Mouse (Mus musculus) heart, embryonic 15.5 days (tissue): ENCODE measurements around the gene Daam1. TPM values are rescaled to one million over a fixed set of nuclear protein-coding genes. Genes with fewer than 3 reads are reported as not detected.
"Not testable (repeated sequence)": the region's sequence is repeated elsewhere in the genome, so short reads cannot be mapped to it uniquely, and the experiment has no call there.

Experiments used
- ATAC-seq: fragments of 200-750 bp; cut with Nextera tagmentation; replicated peaks from 2 replicates; pipeline ENCODE4 v1.8.0; 2017; ENCODE audit warnings: low read depth, moderate TSS enrichment; ENCODE audit not compliant: insufficient number of reproducible peaks, insufficient read depth, low FRiP score
- H3K27ac ChIP-seq: fragments of 300-500 bp; sonication (generic); 2 replicates; pipeline ENCODE4 v1.5.1; 2015; ENCODE audit warnings: mild to moderate bottlenecking, inconsistent platforms
- H3K27me3 ChIP-seq: fragments of 300-500 bp; sonication (generic); 2 replicates; pipeline ENCODE4 v1.6.1; 2015; ENCODE audit warnings: inconsistent platforms
- H3K36me3 ChIP-seq: fragments of 300-500 bp; sonication (generic); 2 replicates; pipeline ENCODE4 v1.6.1; 2015; ENCODE audit warnings: mild to moderate bottlenecking, inconsistent platforms
- H3K4me1 ChIP-seq: fragments of 300-500 bp; sonication (generic); replicated peaks from 2 replicates; pipeline ENCODE4 v1.6.1; 2015; ENCODE audit warnings: inconsistent platforms
- H3K4me2 ChIP-seq: fragments of 300-500 bp; sonication (generic); 2 replicates; pipeline ENCODE4 v1.6.1; 2015; ENCODE audit warnings: inconsistent platforms, mild to moderate bottlenecking, moderate library complexity
- H3K4me3 ChIP-seq: fragments of 300-500 bp; sonication (generic); 2 replicates; pipeline ENCODE4 v1.5.1; 2015; ENCODE audit warnings: mild to moderate bottlenecking, inconsistent platforms
- H3K9ac ChIP-seq: fragments of 300-500 bp; sonication (generic); 2 replicates; pipeline ENCODE4 v1.6.1; 2015; ENCODE audit warnings: mild to moderate bottlenecking, inconsistent platforms
- H3K9me3 ChIP-seq: fragments of 300-500 bp; sonication (generic); replicated peaks from 2 replicates; pipeline ENCODE4 v1.6.1; 2016; ENCODE audit warnings: inconsistent platforms
- WGBS: fragments of 180-500 bp; shearing (Covaris S2); methylation state at CpG from one replicate; pipeline ENCODE4 v1.1.7; 2015; ENCODE audit warnings: mixed read lengths; 5-methylcytosine and 5-hydroxymethylcytosine counted together
- polyA plus RNA-seq: library from polyadenylated mRNA; unstranded; fragments of >200 nt; fragmentation: Nextera tagmentation; extraction: Ambion mirVana; gene quantifications from 2 replicates; pipeline ENCODE4 v1.2.1, GENCODE M21; 2015

Daam1 gene
- polyA plus RNA-seq, 1 experiment from 2014 or later: 20.9 TPM

DNA sequence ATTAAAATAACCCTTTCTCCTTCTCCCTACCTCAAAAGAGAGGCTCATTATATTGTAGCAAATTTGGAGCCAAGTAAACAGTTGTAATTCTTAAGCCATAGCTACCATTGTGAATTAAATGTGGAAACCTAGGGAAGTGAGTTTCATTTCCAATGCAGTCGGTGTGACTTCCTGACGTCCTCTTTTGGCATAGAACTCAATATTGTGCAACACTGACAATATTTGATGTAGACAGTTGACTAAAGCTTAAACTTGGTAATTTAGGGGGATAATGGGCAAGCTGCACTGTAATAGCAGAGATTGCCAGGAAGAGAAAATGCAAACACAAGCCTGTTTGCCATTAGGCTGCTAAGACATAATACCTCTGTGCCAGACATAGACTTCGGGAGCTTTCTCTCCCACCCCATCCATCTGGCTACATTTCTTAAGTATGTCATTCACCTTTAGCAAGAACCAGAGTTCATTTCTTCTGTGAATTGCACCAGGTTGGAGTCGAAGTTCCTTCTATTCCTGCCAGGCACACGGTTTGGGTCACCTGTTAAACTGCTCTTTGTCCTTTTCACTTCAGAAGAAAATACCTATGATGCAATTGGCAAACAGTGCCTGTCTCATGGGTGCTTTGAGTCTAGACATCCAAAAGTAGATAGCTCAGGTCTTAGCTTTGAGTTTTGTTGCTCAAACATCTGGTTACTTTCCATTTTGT, 5.2 kb downstream of the Daam1 start:
- Histone ChIP-seq H3K36me3 (no peaks in the 10 kb centered on the region), H3K9ac (no peak overlapping the region), H3K27me3 (no peaks in the 10 kb centered on the region), H3K4me2 (no peak overlapping the region), H3K4me3 (no peak overlapping the region), H3K4me1 (peaks cover 82% of the 10 kb centered on the region), H3K9me3 (no peaks in the 10 kb centered on the region), H3K27ac (no peak overlapping the region)
- WGBS: 65% methylated on average over 5 of the region's 5 CpGs
- no peak for ATAC-seq

GRCm38 (mm10) chr12:71836776-71837175, 5.9 kb downstream of the Daam1 start:
- H3K27me3 ChIP-seq: no peaks in the 10 kb centered on the region
- H3K4me2 ChIP-seq: no peak overlapping the region
- H3K4me3 ChIP-seq: no peak overlapping the region
- H3K36me3 ChIP-seq: no peaks in the 10 kb centered on the region
- peaks cover 88% of the 10 kb centered on the region for H3K4me1 ChIP-seq
- H3K9me3 ChIP-seq: no peaks in the 10 kb centered on the region
- no peak for ATAC-seq
- H3K9ac ChIP-seq: 0 out of 2 replicates have a peak overlapping the region, but pooled peaks have one; percentile 4
- peak overlapping the region; percentile 52 for H3K27ac ChIP-seq
- 79% methylated on average over 6 of the region's 6 CpGs for WGBS

- H3K9ac ChIP-seq: peak overlapping the region; percentile 4; the same call in 1 of the 2 replicates
- ATAC-seq: no peak
- H3K36me3 ChIP-seq: no peaks in the 10 kb centered on the region
- no peaks in the 10 kb centered on the region for H3K9me3 ChIP-seq
- no peaks in the 10 kb centered on the region for H3K27me3 ChIP-seq
- peaks cover 93% of the 10 kb centered on the region for H3K4me1 ChIP-seq
- WGBS: 64% methylated on average over 5 of the region's 5 CpGs
- H3K4me3 ChIP-seq: no peak overlapping the region
- no peak overlapping the region for H3K4me2 ChIP-seq
- H3K27ac ChIP-seq: peak overlapping the region; percentile 52
Observed at GRCm38 (mm10) chr12:71837576-71837975, 6.7 kb downstream of the Daam1 start.

GRCm38 (mm10) chr12:71838230-71838629, 7.4 kb downstream of the Daam1 start:
- peak; percentile 66 for ATAC-seq
- Histone ChIP-seq H3K4me2 (no peak overlapping the region), H3K27ac (peak overlapping the region; percentile 52), H3K9me3 (no peaks in the 10 kb centered on the region), H3K27me3 (no peaks in the 10 kb centered on the region), H3K36me3 (no peaks in the 10 kb centered on the region), H3K4me1 (peaks cover 94% of the 10 kb centered on the region), H3K4me3 (no peak overlapping the region), H3K9ac (peak overlapping the region; percentile 4; the same call in 1 of the 2 replicates)
- WGBS: 51% methylated on average over 2 of the region's 2 CpGs

DNA sequence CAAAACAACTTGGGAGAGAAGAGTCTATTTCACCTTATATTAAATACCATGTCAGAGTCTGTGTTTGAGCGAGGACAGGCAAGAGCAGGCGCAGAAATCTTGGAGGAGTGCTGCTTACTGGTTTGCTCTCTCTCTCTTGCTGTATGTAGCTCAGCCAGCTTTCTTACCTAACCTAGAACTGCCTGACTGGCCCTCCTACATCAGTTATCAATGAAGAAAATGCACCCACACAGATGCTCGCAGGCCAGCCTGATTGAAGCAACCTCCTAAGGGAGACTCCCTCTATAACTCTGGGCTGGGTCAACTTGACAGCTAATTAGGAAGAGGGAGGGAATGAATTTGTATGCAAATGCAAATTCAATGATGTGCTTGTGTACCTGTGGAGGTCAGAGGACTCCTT, 8.8 kb downstream of the Daam1 start:
- Histone ChIP-seq H3K4me2 (no peak overlapping the region), H3K9me3 (no peaks in the 10 kb centered on the region), H3K27ac (no peak overlapping the region), H3K36me3 (no peaks in the 10 kb centered on the region), H3K4me3 (no peak overlapping the region), H3K9ac (no peak overlapping the region), H3K27me3 (no peaks in the 10 kb centered on the region), H3K4me1 (peaks cover 87% of the 10 kb centered on the region)
- WGBS: 63% methylated on average over 3 of the region's 3 CpGs
- no peak for ATAC-seq

- H3K27ac ChIP-seq: peak overlapping the region; percentile 2; the same call in 1 of the 2 replicates
- H3K4me2 ChIP-seq: no peak overlapping the region
- WGBS: 42% methylated on average over 6 of the region's 6 CpGs
- no peak overlapping the region for H3K4me3 ChIP-seq
- peaks cover 78% of the 10 kb centered on the region for H3K4me1 ChIP-seq
- H3K9me3 ChIP-seq: no peaks in the 10 kb centered on the region
- ATAC-seq: no peak
- H3K9ac ChIP-seq: no peak overlapping the region
- H3K27me3 ChIP-seq: no peaks in the 10 kb centered on the region
- no peaks in the 10 kb centered on the region for H3K36me3 ChIP-seq
Observed at GRCm38 (mm10) chr12:71840430-71841186, 9.7 kb downstream of the Daam1 start.

- peaks cover 66% of the 10 kb centered on the region for H3K4me1 ChIP-seq
- no peaks in the 10 kb centered on the region for H3K27me3 ChIP-seq
- no peak overlapping the region for H3K9ac ChIP-seq
- H3K4me3 ChIP-seq: no peak overlapping the region
- H3K27ac ChIP-seq: peak overlapping the region; percentile 67
- WGBS: 17% methylated on average over 3 of the region's 3 CpGs
- no peaks in the 10 kb centered on the region for H3K9me3 ChIP-seq
- ATAC-seq: no peak
- no peaks in the 10 kb centered on the region for H3K36me3 ChIP-seq
- H3K4me2 ChIP-seq: no peak overlapping the region
Observed at GRCm38 (mm10) chr12:71842006-71842405, 11.1 kb downstream of the Daam1 start.

DNA sequence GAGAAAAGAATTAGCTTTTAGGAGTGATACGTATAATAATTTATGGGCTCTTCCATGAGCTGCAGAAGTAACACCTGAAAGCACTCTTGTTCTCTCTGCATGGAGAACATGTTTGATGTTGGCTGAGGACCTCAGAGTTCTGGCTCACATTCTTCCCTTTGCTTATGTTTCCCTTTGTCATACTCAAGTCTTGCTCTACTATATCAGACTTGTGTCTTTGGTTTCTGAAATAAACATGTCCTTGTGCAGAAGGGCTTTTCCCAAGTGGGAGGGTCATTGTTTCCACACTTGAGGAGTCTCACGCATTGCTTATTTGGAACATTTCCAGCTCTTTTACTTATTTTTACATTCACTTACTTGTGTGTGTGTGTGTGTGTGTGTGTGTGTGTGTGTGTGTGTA, 11.7 kb downstream of the Daam1 start:
- H3K4me3 ChIP-seq: no peak overlapping the region
- peak overlapping the region; percentile 67; the same call in 1 of the 2 replicates for H3K27ac ChIP-seq
- H3K36me3 ChIP-seq: no peaks in the 10 kb centered on the region
- WGBS: 67% methylated on average over 2 of the region's 2 CpGs
- H3K9ac ChIP-seq: no peak overlapping the region
- peaks cover 63% of the 10 kb centered on the region for H3K4me1 ChIP-seq
- H3K27me3 ChIP-seq: no peaks in the 10 kb centered on the region
- ATAC-seq: no peak
- no peak overlapping the region for H3K4me2 ChIP-seq
- H3K9me3 ChIP-seq: no peaks in the 10 kb centered on the region

GRCm38 (mm10) chr12:71845486-71845885, 14.6 kb downstream of the Daam1 start:
- Histone ChIP-seq H3K4me3 (no peak overlapping the region), H3K9ac (no peak overlapping the region), H3K4me1 (peaks cover 60% of the 10 kb centered on the region), H3K27me3 (no peaks in the 10 kb centered on the region), H3K4me2 (no peak overlapping the region), H3K27ac (no peak overlapping the region), H3K9me3 (no peaks in the 10 kb centered on the region), H3K36me3 (no peaks in the 10 kb centered on the region)
- whole genome bisulfite sequencing: 90% methylated on average over 5 of the region's 5 CpGs
- ATAC-seq: no peak

- not testable (repeated sequence) for H3K36me3 ChIP-seq, H3K4me2 ChIP-seq, H3K9me3 ChIP-seq, H3K27me3 ChIP-seq, H3K27ac ChIP-seq, ATAC-seq, H3K9ac ChIP-seq, H3K4me3 ChIP-seq
- H3K4me1 ChIP-seq: peaks cover 56% of the 10 kb centered on the region
- 91% methylated on average over 4 of the region's 4 CpGs for WGBS
Observed at GRCm38 (mm10) chr12:71846416-71846815, 15.5 kb downstream of the Daam1 start.

GRCm38 (mm10) chr12:71847024-71847423, 16.1 kb downstream of the Daam1 start:
- H3K4me3 ChIP-seq, H3K9ac ChIP-seq, H3K36me3 ChIP-seq, H3K27ac ChIP-seq, ATAC-seq, H3K4me2 ChIP-seq, H3K9me3 ChIP-seq, H3K27me3 ChIP-seq: not testable (repeated sequence)
- peaks cover 52% of the 10 kb centered on the region for H3K4me1 ChIP-seq
- WGBS: 77% methylated on average over 6 of the region's 6 CpGs
